Mouse (Mus musculus): ENCODE measurements at regions not wholly inside any gene's neighbourhood (a gene's known extent, or its start where the extent isn't known, plus 50 kb on each side); places are given as distances from the start of the nearest gene placed in this dataset.

DNA sequence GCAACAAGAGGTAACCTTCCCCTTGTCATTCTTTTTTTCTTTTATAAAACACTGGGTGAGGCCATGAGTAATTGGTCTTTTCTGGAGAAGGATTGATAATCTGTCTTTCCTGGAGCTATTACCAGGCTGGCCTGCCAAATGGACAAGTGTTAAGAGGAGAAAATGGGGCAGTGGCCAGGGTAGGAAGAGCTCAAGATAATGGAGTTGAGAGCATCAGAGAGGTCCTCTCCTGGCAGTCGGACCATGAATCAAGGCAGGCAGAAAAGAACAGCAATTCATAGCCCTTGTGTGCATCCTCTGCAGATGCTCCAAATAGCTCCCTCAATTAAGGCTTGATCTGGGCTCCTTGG is 208.2 kb downstream of the Rpl10-ps3 start:
- peak; percentile 57 for DNase-seq

DNA sequence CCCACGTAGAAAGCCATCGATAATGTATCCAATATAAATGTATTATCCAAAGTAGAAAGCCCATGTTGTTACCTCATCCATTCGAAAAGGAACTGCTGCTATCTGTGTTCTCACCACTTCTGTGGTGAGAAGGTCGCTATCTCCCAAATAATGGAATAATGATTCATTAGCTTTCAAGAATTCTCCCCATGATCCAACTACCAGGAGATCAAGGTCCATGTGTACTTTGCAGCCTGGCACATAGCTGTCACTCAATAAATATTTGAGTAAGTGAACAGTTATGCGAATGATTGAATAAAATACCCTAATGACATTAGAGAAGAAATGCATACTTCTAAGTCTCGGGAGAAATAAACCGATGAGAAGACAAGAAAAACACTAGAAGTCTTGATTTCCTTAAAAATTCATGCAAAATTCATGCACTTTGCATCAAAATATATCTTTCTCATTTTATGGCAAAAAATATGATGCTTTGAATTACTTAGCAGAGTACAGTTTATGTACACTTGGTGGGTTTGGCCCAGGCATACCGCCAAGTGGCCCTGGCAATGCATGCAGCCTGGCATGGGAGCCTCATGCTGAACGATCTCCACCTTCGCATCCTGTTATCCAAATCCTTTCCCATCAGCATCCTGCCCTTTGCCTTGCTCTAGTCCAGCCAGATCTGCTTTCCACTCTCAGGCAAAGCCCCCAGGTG is 208.7 kb downstream of the Rpl10-ps3 start:
- no peak for DNase-seq

DNA sequence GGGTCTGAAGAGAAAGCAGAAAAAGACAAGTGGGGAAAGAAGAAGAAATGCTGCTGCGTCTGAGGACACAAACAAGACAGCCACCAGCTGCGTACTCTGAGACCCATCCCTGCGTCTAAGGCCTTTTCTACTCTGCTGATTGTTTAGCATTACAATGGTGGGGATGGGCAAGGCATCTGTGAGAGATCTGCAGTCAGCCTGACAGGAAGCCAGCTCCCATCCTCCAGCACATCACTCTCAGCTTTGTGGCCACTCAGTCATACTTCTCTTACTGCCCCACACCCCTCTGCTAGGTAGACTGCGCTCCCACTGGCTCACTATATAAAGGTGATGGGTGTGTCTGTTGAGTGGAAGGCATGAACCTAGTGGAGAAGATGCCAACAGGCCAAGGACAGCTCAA is 220.5 kb downstream of the Rpl10-ps3 start:
- peak; percentile 66 for DNase-seq

- peak; percentile 63 for DNase-seq
Measured at GRCm38 (mm10) chr9:50120820-50121599, 223.8 kb downstream of the Rpl10-ps3 start.

- no peak for DNase-seq
Measured at GRCm38 (mm10) chr9:50119412-50119811, 225.4 kb downstream of the Rpl10-ps3 start.

GRCm38 (mm10) chr9:50118578-50118977 is 226.2 kb downstream of the Rpl10-ps3 start:
- no peak for DNase-seq

DNA sequence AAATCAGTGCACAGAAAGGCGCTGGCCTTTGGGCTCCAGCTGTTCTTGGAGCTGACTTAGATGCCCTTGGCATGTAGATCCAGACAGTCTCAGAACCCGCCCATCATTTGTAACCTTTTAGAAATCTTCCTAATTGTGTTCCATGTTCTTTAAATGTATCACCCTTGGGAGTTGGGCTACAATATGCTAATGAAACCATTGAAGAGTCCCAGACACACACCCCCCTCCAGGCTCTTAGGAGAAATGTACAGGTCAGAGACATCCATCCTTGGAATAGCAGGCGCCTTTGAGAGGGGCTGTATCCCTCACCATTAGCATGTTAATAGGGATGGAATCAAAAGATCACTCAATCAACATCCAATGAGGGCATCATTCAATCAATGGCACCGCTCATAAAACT is 238.2 kb downstream of the Rpl10-ps3 start:
- no peak for DNase-seq

DNA sequence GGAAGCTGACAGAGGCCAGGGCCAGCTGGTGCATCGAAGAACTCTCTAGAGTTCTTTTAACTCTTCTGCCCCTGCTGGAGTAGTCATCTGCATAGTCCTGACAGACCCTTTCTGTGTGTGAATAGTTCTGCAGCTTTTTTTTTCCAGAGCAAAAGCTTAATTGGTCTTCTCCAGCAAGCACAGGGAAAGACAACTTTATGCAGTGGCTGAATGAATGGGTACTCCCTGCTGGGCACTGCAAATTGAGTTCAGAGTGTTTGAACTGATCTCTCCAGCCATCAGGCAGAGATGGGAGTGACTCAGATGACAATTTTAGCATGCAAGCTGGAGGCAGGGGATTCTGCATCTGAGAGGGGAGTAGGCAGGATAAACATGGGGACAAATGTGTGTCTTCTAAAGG is 242.0 kb downstream of the Rpl10-ps3 start:
- no peak for DNase-seq

- no peak for DNase-seq
Measured at GRCm38 (mm10) chr9:50101061-50101460, 243.7 kb downstream of the Rpl10-ps3 start.

DNA sequence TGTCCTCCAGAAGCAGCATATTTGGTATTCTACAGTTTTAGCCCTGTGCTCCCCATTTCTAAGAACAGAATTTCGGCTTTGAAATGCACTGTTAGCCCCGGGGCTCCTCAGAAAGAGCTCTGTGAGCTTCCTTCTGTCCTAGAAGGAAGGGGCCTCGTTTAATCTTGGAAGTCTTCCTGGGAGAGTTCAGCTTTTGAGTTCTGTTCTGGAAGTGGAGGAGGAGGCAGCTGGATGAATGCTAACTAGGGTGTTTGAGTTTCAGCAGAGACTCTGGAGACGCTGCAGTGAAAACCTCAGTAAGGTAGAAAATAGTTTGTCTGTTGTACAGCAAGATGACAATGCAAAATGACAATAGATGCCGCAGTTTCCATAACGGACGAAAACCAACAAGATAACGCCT is 253.8 kb downstream of the Rpl10-ps3 start:
- no peak for DNase-seq

GRCm38 (mm10) chr9:50089916-50090315 is 254.9 kb downstream of the Rpl10-ps3 start:
- no peak for DNase-seq

DNA sequence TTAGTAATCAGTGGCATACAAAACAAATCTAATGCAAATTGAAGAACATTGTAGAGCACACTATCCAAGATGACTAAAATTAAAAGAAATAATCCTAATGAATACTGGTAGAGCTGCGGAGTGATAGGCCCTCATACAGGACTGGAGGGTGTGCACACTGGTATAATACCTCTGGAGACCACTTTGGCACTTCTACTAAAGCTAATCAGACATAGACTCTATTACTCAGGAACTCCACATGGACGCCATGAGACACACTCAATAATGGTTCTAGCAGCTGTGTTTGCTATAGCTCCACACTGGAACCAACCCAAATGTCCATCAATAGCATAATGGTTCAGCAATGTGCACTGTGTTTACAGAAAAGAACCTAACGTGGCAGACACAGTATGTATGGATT is 264.6 kb downstream of the Rpl10-ps3 start:
- peak; percentile 46 for DNase-seq

DNA sequence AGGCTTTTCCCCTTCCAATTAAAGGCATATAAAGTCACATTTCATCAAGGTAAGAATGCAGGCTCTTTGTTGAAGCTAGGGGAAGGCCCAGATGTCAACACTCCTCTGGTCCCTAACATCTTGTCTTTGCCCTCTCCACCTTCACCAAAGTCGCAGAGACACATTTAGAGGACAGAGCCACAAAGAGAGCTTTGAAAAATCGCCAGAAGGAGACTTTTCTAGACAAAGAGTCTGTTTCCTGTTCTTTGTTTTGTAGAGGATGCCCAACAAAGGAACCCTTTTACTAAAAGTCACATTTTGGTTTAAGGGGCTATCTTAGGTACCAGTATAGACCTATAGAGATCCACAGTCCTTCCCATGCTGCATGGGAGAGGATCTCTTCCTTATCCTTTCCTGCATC is 269.9 kb upstream of the Ncam1 start:
- no peak for DNase-seq

- DNase-seq: no peak
Measured at GRCm38 (mm10) chr9:50067729-50068225, 269.1 kb upstream of the Ncam1 start.

GRCm38 (mm10) chr9:50064505-50065229 is 265.9 kb upstream of the Ncam1 start:
- DNase-seq: no peak

DNA sequence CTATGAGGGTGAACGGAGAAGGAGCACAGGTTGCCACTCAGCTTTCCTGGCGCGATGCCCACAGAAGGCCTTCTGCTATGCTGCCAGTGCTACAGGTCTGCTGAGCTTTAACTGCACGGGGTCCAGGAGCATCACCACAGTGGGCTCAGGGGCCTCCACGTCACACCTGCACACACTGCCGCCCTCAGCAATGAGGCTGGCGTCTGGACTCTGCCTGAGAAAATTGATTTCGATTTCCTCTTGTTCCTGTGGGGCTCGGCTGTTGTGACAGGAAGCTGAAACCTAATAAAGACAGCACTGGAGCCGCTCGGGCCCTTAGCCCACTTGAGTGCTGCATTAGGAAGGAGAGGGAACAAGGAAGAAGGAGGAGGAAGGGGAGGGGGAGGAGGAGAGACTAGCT is 239.5 kb upstream of the Ncam1 start:
- peak; percentile 81 for DNase-seq

DNA sequence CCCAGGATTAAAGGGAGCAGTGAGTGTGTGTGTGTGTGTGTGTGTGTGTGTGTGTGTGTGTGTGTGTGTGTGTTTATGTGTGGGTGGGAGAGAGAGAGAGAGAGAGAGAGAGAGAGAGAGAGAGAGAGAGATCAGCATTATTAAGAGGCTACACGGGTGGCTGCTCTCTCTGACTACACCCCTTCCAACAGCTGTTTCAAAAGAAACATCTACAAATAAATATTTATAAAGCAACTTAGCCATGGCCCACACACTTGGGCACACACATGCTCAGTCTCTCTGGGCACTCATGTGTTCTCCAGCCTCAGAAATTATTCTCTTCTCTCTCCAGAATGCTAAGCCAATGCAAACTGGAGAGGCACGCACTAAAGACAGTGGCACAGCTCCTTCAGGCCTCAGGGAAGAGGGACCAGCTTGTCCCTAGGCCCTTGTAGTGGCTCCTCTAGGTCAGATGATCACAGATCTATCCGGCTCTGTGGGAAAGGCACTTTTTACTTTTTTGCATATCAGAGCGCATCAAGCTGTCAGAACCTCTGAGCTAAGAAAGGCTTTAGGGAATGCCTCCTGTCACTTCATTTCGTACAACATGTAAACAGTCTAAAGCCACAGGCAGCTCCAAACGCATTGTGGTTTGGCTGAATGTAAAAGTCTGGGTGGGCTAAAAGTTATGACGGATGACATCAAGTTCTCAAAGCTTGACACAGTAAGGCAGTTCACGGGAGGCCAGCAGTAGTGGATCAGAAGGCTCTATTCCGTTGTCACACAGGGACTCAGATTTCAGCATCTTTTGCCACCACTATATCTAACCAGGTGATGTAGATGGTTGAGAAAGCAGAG is 233.8 kb upstream of the Ncam1 start:
- peak; percentile 55 for DNase-seq

GRCm38 (mm10) chr9:50031318-50031717 is 232.6 kb upstream of the Ncam1 start:
- DNase-seq: peak; percentile 49

DNA sequence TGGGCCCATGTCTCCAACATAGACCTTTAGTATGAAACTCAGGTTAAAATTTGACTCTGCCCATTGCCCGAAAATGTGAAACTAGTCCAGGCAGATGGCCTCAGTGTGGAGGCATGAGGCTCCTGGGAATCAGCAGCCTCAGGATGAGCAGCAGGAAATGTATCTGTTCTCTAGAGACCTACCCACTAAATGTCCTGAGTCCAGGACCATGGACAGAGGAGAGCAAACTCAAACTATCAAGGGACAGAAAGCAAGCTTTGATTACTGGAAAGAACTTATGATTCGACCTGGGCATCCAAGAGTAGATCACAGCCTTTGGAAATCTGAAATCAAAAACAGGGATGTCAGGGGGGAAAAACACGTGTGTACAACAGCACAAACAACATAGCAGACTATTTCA is 230.3 kb upstream of the Ncam1 start:
- peak; percentile 40 for DNase-seq

DNA sequence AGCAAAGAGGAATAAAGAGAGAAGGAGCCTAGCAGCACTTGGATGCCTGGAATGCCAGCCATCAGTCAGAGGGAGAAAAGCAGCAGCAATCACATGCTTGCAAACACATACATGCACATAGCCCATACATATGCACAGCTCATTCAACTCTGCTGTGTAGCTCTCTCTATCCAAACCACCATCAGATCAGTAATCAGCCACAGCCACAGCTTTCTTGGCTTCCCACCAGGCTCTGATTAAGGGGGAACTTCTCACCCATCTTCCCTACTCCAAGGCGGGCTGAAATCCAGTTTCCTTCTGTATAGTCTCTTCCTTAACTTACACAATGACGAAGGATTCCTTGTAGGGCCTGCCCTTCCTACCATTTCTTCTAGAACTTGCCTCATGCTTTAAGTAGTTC is 229.8 kb upstream of the Ncam1 start:
- DNase-seq: no peak

GRCm38 (mm10) chr9:50024820-50025219 is 226.1 kb upstream of the Ncam1 start:
- DNase-seq: peak; percentile 45

- peak; percentile 57 for DNase-seq
Measured at GRCm38 (mm10) chr9:50013602-50014001, 214.9 kb upstream of the Ncam1 start.
